Mouse (Mus musculus): ENCODE measurements around the gene Mapk13. TPM values are rescaled to one million over a fixed set of nuclear protein-coding genes. Genes with fewer than 3 reads are reported as not detected.

Mapk13 gene
- polyA plus RNA-seq, 1 experiment from 2014 or later: 61.0 TPM

DNA sequence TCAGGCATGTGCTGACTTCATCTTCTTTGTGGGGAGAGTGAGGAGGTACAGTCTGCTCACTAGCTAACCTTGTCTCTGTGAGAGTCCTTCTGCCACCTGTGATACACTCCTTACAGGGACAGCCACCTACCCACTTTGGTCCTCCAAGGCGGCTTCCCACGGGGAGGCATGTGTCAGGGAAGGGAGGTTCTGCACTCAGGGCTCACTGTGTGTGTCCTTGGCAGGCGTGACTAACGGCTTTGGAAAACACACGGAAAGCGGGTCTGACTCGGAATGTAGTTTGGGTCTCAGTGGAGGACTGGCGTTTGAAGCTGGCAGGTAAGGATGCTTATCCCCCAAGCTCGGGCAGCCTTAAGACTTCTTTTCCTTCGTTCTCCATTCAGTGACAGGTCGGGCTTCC, 54.7 kb downstream of the Mapk13 start:
- no peak for DNase-seq
- ATAC-seq (ENCODE audit: insufficient read depth): no peak
- no peaks in the 10 kb centered on the region for H3K4me1 ChIP-seq (ENCODE audit: insufficient read depth)
- TF ChIP-seq CTCF (IDR thresholded peaks at IDR 0.05; ENCODE audit: low read depth): no peak
- no peak overlapping the region for H3K4me3 ChIP-seq (ENCODE audit: low read depth, low read length)
- peaks cover 96% of the 10 kb centered on the region for H3K36me3 ChIP-seq (ENCODE audit: insufficient read depth)
- peak overlapping the region; percentile 33; the same call in 1 of the 2 replicates for H3K27ac ChIP-seq (ENCODE audit: low read depth)
- no peak overlapping the region for H3K4me2 ChIP-seq
- H3K9ac ChIP-seq: no peak overlapping the region; the same call in 1 of the 2 replicates
- H3K9me3 ChIP-seq (ENCODE audit: low read depth, low read length): no peaks in the 10 kb centered on the region
- 80% methylated on average over 11 of the region's 11 CpGs for WGBS
- H3K27me3 ChIP-seq (ENCODE audit: insufficient read depth, low read length): no peaks in the 10 kb centered on the region

DNA sequence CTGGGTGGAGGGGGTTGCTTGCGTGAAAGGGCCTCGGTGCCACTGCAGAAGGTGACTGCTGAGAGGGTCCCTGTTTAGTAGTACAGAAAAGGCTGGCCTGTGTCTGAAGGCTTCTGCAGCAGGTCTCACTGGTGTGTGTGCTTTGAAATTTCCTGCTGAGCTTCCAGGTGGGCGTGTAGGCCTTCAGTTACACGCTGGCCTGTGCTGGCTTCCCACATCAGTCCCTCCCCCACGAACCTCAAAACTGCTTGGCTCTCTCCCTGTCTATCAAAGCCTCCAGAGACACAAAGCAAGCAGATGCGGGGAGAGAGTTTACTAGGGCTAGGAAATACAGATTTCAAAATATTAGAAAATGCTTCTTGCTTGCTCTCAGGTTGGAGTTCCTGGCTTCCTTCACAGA, 55.8 kb downstream of the Mapk13 start:
- Histone ChIP-seq H3K9ac (no peak overlapping the region), H3K27ac (ENCODE audit: low read depth) (no peak overlapping the region), H3K36me3 (ENCODE audit: insufficient read depth) (peaks cover 98% of the 10 kb centered on the region), H3K9me3 (ENCODE audit: low read depth, low read length) (no peaks in the 10 kb centered on the region), H3K27me3 (ENCODE audit: insufficient read depth, low read length) (no peaks in the 10 kb centered on the region), H3K4me2 (no peak overlapping the region), H3K4me3 (ENCODE audit: low read depth, low read length) (no peak overlapping the region), H3K4me1 (ENCODE audit: insufficient read depth) (no peaks in the 10 kb centered on the region)
- 78% methylated on average over 6 of the region's 6 CpGs for WGBS
- TF ChIP-seq CTCF (IDR thresholded peaks at IDR 0.05; ENCODE audit: low read depth): no peak
- DNase-seq (no peak), ATAC-seq (ENCODE audit: insufficient read depth) (no peak)

DNA sequence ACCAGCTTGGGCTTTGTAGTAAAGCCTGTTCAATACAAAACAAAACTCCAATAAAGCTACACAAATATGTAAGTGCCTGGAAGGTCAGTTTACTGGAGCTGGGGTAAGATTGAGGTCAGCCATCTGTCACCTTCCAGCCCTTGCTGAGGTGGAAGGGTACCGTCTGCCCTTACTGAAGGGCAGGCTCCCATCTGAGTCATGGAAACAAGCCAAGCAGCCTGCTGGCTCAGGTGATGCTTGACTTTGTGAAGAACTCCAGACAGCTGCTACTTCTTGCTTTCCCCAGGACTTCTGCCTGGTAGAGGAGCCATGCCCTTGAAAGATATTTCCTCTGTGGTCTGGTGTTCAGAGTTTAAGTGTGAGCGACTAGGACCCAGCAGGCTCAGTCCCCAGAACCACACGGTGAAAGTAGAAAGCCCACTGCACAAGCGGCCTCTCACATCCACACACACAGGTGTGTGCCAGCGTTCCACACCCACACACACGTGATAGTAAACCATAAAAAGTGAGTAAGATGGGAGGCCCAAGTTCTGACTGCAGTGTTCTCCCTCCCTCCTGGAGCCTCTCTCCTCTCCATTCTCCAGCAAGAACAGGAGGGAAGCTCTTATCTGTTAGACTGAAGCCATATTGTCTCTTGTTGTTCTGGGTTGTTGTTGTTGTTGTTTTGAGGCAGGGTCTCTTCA, 56.4 kb downstream of the Mapk13 start:
- Histone ChIP-seq H3K27me3 (ENCODE audit: insufficient read depth, low read length) (no peaks in the 10 kb centered on the region), H3K27ac (ENCODE audit: low read depth) (no peak overlapping the region), H3K36me3 (ENCODE audit: insufficient read depth) (peaks cover 98% of the 10 kb centered on the region), H3K9me3 (ENCODE audit: low read depth, low read length) (no peaks in the 10 kb centered on the region), H3K4me3 (ENCODE audit: low read depth, low read length) (no peak overlapping the region), H3K4me2 (no peak overlapping the region; the same call in 1 of the 2 replicates), H3K9ac (no peak overlapping the region), H3K4me1 (ENCODE audit: insufficient read depth) (no peaks in the 10 kb centered on the region)
- ATAC-seq (ENCODE audit: insufficient read depth): no peak
- TF ChIP-seq CTCF (IDR thresholded peaks at IDR 0.05; ENCODE audit: low read depth): no peak
- no peak for DNase-seq
- WGBS: 81% methylated on average over 6 of the region's 6 CpGs

DNA sequence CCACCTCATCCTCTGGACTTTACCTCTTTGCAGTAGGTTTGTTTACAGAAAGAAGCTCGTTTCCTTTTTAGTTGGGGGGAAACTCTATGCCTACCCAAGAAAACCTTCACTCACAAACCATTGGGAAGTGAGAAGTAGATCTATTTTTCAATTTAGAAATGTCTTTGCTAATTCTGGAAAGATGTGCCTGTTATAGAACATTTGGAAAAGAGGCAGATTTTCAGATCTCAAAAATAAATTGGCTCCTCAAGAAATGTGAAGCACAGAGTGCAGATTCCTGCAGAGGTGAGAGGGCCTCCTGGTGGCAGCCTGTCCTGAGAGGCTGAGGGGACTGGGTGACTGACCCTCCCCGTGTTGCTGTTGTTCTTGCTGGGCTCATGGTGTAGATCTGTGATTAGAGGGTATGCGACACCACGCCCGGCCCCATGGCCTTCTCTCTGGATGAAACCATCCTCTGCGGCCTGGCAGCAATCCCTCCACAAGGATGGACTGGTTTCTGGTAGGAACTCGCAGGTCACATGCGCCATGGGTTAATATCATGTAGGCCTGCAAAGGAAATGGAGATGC, 58.7 kb downstream of the Mapk13 start:
- Histone ChIP-seq H3K27ac (ENCODE audit: low read depth) (no peak overlapping the region), H3K27me3 (ENCODE audit: insufficient read depth, low read length) (no peaks in the 10 kb centered on the region), H3K9me3 (ENCODE audit: low read depth, low read length) (no peaks in the 10 kb centered on the region), H3K4me2 (no peak overlapping the region), H3K9ac (no peak overlapping the region), H3K4me3 (ENCODE audit: low read depth, low read length) (no peak overlapping the region), H3K4me1 (ENCODE audit: insufficient read depth) (no peaks in the 10 kb centered on the region), H3K36me3 (ENCODE audit: insufficient read depth) (peaks cover 98% of the 10 kb centered on the region)
- no peak for TF ChIP-seq CTCF (IDR thresholded peaks at IDR 0.05; ENCODE audit: low read depth)
- no peak for DNase-seq
- ATAC-seq (ENCODE audit: insufficient read depth): no peak
- 82% methylated on average over 8 of the region's 8 CpGs for WGBS

DNA sequence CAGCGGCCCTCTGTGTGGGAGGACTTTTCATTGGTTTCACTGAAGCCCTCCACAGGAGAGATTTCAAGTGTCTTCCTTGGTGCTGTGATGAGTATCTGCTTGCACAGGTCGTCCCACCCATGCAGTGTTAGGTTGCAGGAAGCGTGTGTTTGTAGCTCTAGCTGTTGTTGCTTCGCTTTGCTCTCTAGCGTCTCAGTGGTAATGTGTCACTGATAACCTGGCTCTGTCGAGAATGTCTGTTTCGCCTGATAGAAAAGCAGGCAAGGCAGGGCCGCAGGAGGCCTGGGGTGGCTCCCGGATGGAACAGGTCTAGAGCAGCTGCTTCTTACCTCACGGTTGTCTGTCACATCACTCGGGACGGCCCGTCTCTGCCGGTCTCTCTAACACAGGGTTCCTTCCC, 60.0 kb downstream of the Mapk13 start:
- no peaks in the 10 kb centered on the region for H3K9me3 ChIP-seq (ENCODE audit: low read depth, low read length)
- H3K4me3 ChIP-seq (ENCODE audit: low read depth, low read length): no peak overlapping the region
- peaks cover 97% of the 10 kb centered on the region for H3K36me3 ChIP-seq (ENCODE audit: insufficient read depth)
- no peak overlapping the region for H3K4me2 ChIP-seq
- H3K27ac ChIP-seq (ENCODE audit: low read depth): peak overlapping the region; percentile 30; the same call in 1 of the 2 replicates
- H3K4me1 ChIP-seq (ENCODE audit: insufficient read depth): no peaks in the 10 kb centered on the region
- 69% methylated on average over 14 of the region's 14 CpGs for WGBS
- ATAC-seq (ENCODE audit: insufficient read depth) (no peak), DNase-seq (no peak)
- H3K27me3 ChIP-seq (ENCODE audit: insufficient read depth, low read length): no peaks in the 10 kb centered on the region
- no peak overlapping the region for H3K9ac ChIP-seq
- no peak for TF ChIP-seq CTCF (IDR thresholded peaks at IDR 0.05; ENCODE audit: low read depth)

Other genes starting within 250 kb of the Mapk13 start
- gene Armc12, start 238.5 kb upstream of the Mapk13 start, polyA plus RNA-seq (2014; fragmentation: Nextera tagmentation; extraction: Ambion mirVana): not detected in 2 replicates
- gene Clpsl2, start 219.9 kb upstream of the Mapk13 start, polyA plus RNA-seq (2014; fragmentation: Nextera tagmentation; extraction: Ambion mirVana): not detected in 2 replicates
- gene Clps, start 208.5 kb upstream of the Mapk13 start, polyA plus RNA-seq (2014; fragmentation: Nextera tagmentation; extraction: Ambion mirVana): 0.33 and 0.80 TPM in 2 replicates
- 0.20 and 0.32 TPM in 2 replicates for gene Lhfpl5, start 193.7 kb upstream of the Mapk13 start, polyA plus RNA-seq (2014; fragmentation: Nextera tagmentation; extraction: Ambion mirVana)
- 105 and 122 TPM in 2 replicates for gene Srpk1, start 146.6 kb upstream of the Mapk13 start, polyA plus RNA-seq (2014; fragmentation: Nextera tagmentation; extraction: Ambion mirVana)
- gene Slc26a8, start 79.1 kb upstream of the Mapk13 start, polyA plus RNA-seq (2014; fragmentation: Nextera tagmentation; extraction: Ambion mirVana): 0.33 and 0.49 TPM in 2 replicates
- 76.1 and 77.4 TPM in 2 replicates for gene Mapk14, start 78.0 kb upstream of the Mapk13 start, polyA plus RNA-seq (2014; fragmentation: Nextera tagmentation; extraction: Ambion mirVana)
- 3.1 and 5.2 TPM in 2 replicates for gene AC170998.1, start 43.2 kb upstream of the Mapk13 start, polyA plus RNA-seq (2014; fragmentation: Nextera tagmentation; extraction: Ambion mirVana)
- gene Brpf3, start 31.8 kb downstream of the Mapk13 start, polyA plus RNA-seq (2014; fragmentation: Nextera tagmentation; extraction: Ambion mirVana): 10.0 and 12.5 TPM in 2 replicates
- gene Pnpla1, start 89.1 kb downstream of the Mapk13 start, polyA plus RNA-seq (2014; fragmentation: Nextera tagmentation; extraction: Ambion mirVana): 0.05 TPM in 1 of 2 replicates, not detected in the other
- 0.37 TPM in 1 of 2 replicates, not detected in the other for gene 4930539E08Rik, start 146.0 kb downstream of the Mapk13 start, polyA plus RNA-seq (2014; fragmentation: Nextera tagmentation; extraction: Ambion mirVana)
- 0.19 and 0.82 TPM in 2 replicates for gene Pxt1, start 174.5 kb downstream of the Mapk13 start, polyA plus RNA-seq (2014; fragmentation: Nextera tagmentation; extraction: Ambion mirVana)
- gene Kctd20, start 182.7 kb downstream of the Mapk13 start, polyA plus RNA-seq (2014; fragmentation: Nextera tagmentation; extraction: Ambion mirVana): 89.4 and 91.5 TPM in 2 replicates
- 103 and 104 TPM in 2 replicates for gene Stk38, start 238.7 kb downstream of the Mapk13 start, polyA plus RNA-seq (2014; fragmentation: Nextera tagmentation; extraction: Ambion mirVana)